ENCODE assay signal across 27 mouse cellular contexts in the genomic region with DNA sequence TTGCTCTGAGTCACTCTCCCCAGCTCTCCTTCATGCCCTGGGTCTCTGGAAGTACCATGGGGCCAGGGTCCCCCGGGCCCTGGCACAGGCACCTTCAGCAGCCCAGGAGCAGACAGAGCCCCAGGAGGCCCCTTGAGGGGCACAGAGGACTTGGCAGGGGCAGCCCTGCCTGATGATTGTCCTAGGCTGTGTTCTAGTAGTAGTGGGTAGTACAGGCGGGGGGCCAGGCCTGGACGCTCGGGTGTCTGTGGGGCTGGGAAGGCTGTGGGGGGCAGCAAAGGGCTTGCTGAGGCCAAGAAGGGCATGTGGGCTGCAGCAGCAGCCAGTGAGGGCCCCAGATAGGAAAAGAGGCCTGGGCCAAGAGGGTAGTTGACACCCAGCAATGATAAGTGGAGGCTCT. TPM values are rescaled to one million over a fixed set of nuclear protein-coding genes. Genes with fewer than 3 reads are reported as not detected.
DNase-seq lines count a peak whose midpoint lies in the region; ATAC-seq and TF ChIP-seq lines count a peak whose summit lies in the region.
"Had no signal": no experiment of that assay in that cellular context is flagged by ENCODE, and none has a peak within 500 bp of the region (broad histone marks: within the 10 kb centered on the region; RNA-seq: fewer than 3 reads in every experiment).

No protein-coding gene starts in this region.

- ATAC-seq in kidney, embryonic 16.5 days (ENCODE audit: low FRiP score, low TSS enrichment), result no peak
- no peak for ATAC-seq in limb, embryonic 11.5 days (ENCODE audit: insufficient number of reproducible peaks, low FRiP score, low TSS enrichment, low read depth)
- no peak for ATAC-seq in liver, embryonic 14.5 days (ENCODE audit: insufficient read depth)
- ATAC-seq: forebrain, embryonic 15.5 days; intestine, embryonic 15.5 days had no signal

- peaks cover 55% of the 10 kb centered on the region for H3K27me3 ChIP-seq in heart, embryonic 10.5 days (ENCODE audit: insufficient read depth, poor library complexity, severe bottlenecking)
- H3K27me3 ChIP-seq in kidney, embryonic 16.5 days (ENCODE audit: insufficient read depth, low read length), result peaks cover 27% of the 10 kb centered on the region
- peaks cover 29% of the 10 kb centered on the region for H3K27me3 ChIP-seq in limb, embryonic 11.5 days (ENCODE audit: control insufficient read depth, insufficient read depth, low read length)
- H3K27me3 ChIP-seq in liver, embryonic 14.5 days (ENCODE audit: control insufficient read depth, insufficient read depth, low read length), result peaks cover 30% of the 10 kb centered on the region

- H3K4me1 ChIP-seq in heart, embryonic 10.5 days, result peaks cover 49% of the 10 kb centered on the region
- peaks cover 14% of the 10 kb centered on the region for H3K4me1 ChIP-seq in kidney, embryonic 16.5 days (ENCODE audit: insufficient read depth, low read length)
- peaks cover 8% of the 10 kb centered on the region for H3K4me1 ChIP-seq in limb, embryonic 11.5 days (ENCODE audit: control insufficient read depth, insufficient read depth, low read length)
- peaks cover 55% of the 10 kb centered on the region in 2 experiments for H3K4me1 ChIP-seq in liver, embryonic 14.5 days (replicated peaks; ENCODE audit: control insufficient read depth in 2 of 2, insufficient read depth in 2 of 2, low read length in 1 of 2)

- TF ChIP-seq EP300 in liver, embryonic 14.5 days (IDR thresholded peaks at IDR 0.05; ENCODE audit: low read depth), result no peak

- H3K4me3 ChIP-seq in heart, embryonic 10.5 days, result peak overlapping the region; percentile 23; the same call in 1 of the 2 replicates
- no peak overlapping the region for H3K4me3 ChIP-seq in kidney, embryonic 16.5 days (ENCODE audit: low read length)
- no peak overlapping the region for H3K4me3 ChIP-seq in limb, embryonic 11.5 days (ENCODE audit: low read depth, low read length)
- H3K4me3 ChIP-seq in liver, embryonic 14.5 days (ENCODE audit: insufficient read depth in 1 of 2, low read depth in 2 of 2, low read length in 2 of 2), result no peak overlapping the region
- H3K4me3 ChIP-seq in gastrocnemius, adult 2 months, result no peak overlapping the region
- H3K4me3 ChIP-seq: forebrain, embryonic 15.5 days; heart, embryonic 15.5 days; hindbrain, embryonic 13.5 days; intestine, embryonic 15.5 days; layer of hippocampus, adult 2 months; neural tube, embryonic 12.5 days had no signal

- no peak overlapping the region for H3K9ac ChIP-seq in kidney, embryonic 16.5 days (replicated peaks; ENCODE audit: low read length)
- H3K9ac ChIP-seq in limb, embryonic 11.5 days (ENCODE audit: low read length), result 0 out of 2 replicates have a peak overlapping the region, but pooled peaks have one; percentile 12
- H3K9ac ChIP-seq in liver, embryonic 14.5 days (replicated peaks), result peak overlapping the region; percentile 75
- H3K9ac ChIP-seq: forebrain, embryonic 15.5 days; heart, embryonic 15.5 days; hindbrain, embryonic 13.5 days; intestine, embryonic 15.5 days; neural tube, embryonic 12.5 days had no signal

- 76% methylated on average over 4 of the region's 4 CpGs for WGBS in heart, embryonic 10.5 days
- 85% methylated on average over 4 of the region's 4 CpGs for WGBS in kidney, embryonic 16.5 days
- WGBS in limb, embryonic 11.5 days, result 91% methylated on average over 4 of the region's 4 CpGs
- WGBS in liver, embryonic 14.5 days (ENCODE audit: insufficient replicate concordance), result 54% methylated on average over 4 of the region's 4 CpGs

- peak overlapping the region; percentile 76 for H3K27ac ChIP-seq in heart, embryonic 10.5 days
- H3K27ac ChIP-seq in kidney, embryonic 16.5 days (ENCODE audit: low read length), result peak overlapping the region; percentile 15; the same call in 1 of the 2 replicates
- H3K27ac ChIP-seq in limb, embryonic 11.5 days (replicated peaks; ENCODE audit: low read depth, low read length), result no peak overlapping the region
- peak overlapping the region; percentile 99 for H3K27ac ChIP-seq in liver, embryonic 14.5 days
- H3K27ac ChIP-seq in gastrocnemius, adult 2 months, result no peak overlapping the region
- H3K27ac ChIP-seq: forebrain, embryonic 15.5 days; heart, embryonic 15.5 days; hindbrain, embryonic 13.5 days; intestine, embryonic 15.5 days; layer of hippocampus, adult 2 months; macrophage; neural tube, embryonic 12.5 days had no signal

- no peak for DNase-seq in heart, embryonic 10.5 days (ENCODE audit: low spot score)
- no peak for DNase-seq in heart, postnatal 14 days
- DNase-seq in kidney, adult 11 months, result no peak
- DNase-seq in limb, embryonic 11.5 days (ENCODE audit: low spot score), result no peak
- DNase-seq in liver, embryonic 14.5 days (ENCODE audit: low read depth in 3 of 3, low spot score in 3 of 3), result no peak
- DNase-seq in gastrocnemius, adult 2 months, result no peak
- no peak for DNase-seq in left cerebral cortex, adult 18-20 months (ENCODE audit: low spot score in 2 of 2)
- DNase-seq: adrenal gland, postnatal 36 days; B cell, adult 2 months; cerebellum, adult 18-20 months; gastrocnemius, postnatal 36 days; kidney, postnatal 10 days; right cerebral cortex, adult 18-20 months; thymus, postnatal 25 days had no signal

- intact Hi-C loops in heart, postnatal 14 days (cut with DNase I), result no loop called here
- intact Hi-C loops in gastrocnemius, adult 2 months (cut with DNase I), result no loop called here

- H3K4me2 ChIP-seq in kidney, embryonic 16.5 days (replicated peaks; ENCODE audit: low read depth, low read length), result no peak overlapping the region
- no peak overlapping the region for H3K4me2 ChIP-seq in limb, embryonic 11.5 days (ENCODE audit: low read depth, severe bottlenecking)
- H3K4me2 ChIP-seq in liver, embryonic 14.5 days (ENCODE audit: low read depth), result peak overlapping the region; percentile 65
- H3K4me2 ChIP-seq: forebrain, embryonic 15.5 days; heart, embryonic 15.5 days; hindbrain, embryonic 13.5 days; intestine, embryonic 15.5 days; midbrain, embryonic 11.5 days; neural tube, embryonic 12.5 days had no signal

- 0 out of 2 replicates have a peak, but pooled peaks have one; percentile 23 for TF ChIP-seq CTCF in liver, embryonic 14.5 days (IDR thresholded peaks at IDR 0.05; ENCODE audit: low read depth)
- TF ChIP-seq CTCF in gastrocnemius, adult 2 months (IDR thresholded peaks at IDR 0.05), result no peak

- H3K36me3 ChIP-seq in heart, embryonic 10.5 days, result no peaks in the 10 kb centered on the region
- no peaks in the 10 kb centered on the region for H3K36me3 ChIP-seq in kidney, embryonic 16.5 days (ENCODE audit: insufficient read depth, low read length)
- H3K36me3 ChIP-seq in limb, embryonic 11.5 days (ENCODE audit: control insufficient read depth, insufficient read depth, low read length), result no peaks in the 10 kb centered on the region
- H3K36me3 ChIP-seq in liver, embryonic 14.5 days (replicated peaks; ENCODE audit: control insufficient read depth, insufficient read depth, low read depth), result no peaks in the 10 kb centered on the region
- H3K36me3 ChIP-seq: forebrain, embryonic 15.5 days; heart, embryonic 15.5 days; hindbrain, embryonic 13.5 days; intestine, embryonic 15.5 days; neural tube, embryonic 12.5 days had no signal

- H3K9me3 ChIP-seq in heart, embryonic 10.5 days, result no peaks in the 10 kb centered on the region
- no peaks in the 10 kb centered on the region for H3K9me3 ChIP-seq in kidney, embryonic 16.5 days (ENCODE audit: low read length)
- no peaks in the 10 kb centered on the region for H3K9me3 ChIP-seq in limb, embryonic 11.5 days (ENCODE audit: control insufficient read depth, low read length)
- no peaks in the 10 kb centered on the region for H3K9me3 ChIP-seq in liver, embryonic 14.5 days (ENCODE audit: control insufficient read depth, low read length)
- H3K9me3 ChIP-seq: forebrain, embryonic 15.5 days; heart, embryonic 15.5 days; hindbrain, embryonic 13.5 days; intestine, embryonic 15.5 days; neural tube, embryonic 12.5 days had no signal

RNA-seq across cellular contexts. Expression of gene Nhlrc4, which starts 2.8 kb away (rescaled TPM):
- 0.15 and 0.85 TPM in 2 replicates for polyA plus RNA-seq in heart, embryonic 10.5 days (2016; fragmentation: Nextera tagmentation; extraction: Ambion mirVana)
- under 1 TPM in 1 of 2 experiments, not detected in 1; 0.17 TPM for total RNA-seq in heart, postnatal 14 days (2021)
- 1.8 and 3.7 TPM in 2 replicates for polyA plus RNA-seq in kidney, embryonic 16.5 days (2015; fragmentation: Nextera tagmentation; extraction: Ambion mirVana)
- polyA plus RNA-seq in limb, embryonic 11.5 days (2014; fragmentation: Nextera tagmentation; extraction: Ambion mirVana), result 0.27 TPM in 1 of 2 replicates, not detected in the other
- polyA plus RNA-seq in liver, embryonic 14.5 days (2012; rRNA removed), result 4.3 and 8.9 TPM in 2 replicates
- 1.9 and 4.6 TPM in 2 replicates for polyA plus RNA-seq in liver, embryonic 14.5 days (2014; fragmentation: Nextera tagmentation; extraction: Ambion mirVana)
- not detected for total RNA-seq in gastrocnemius, adult 2 months (2021)
- total RNA-seq in left cerebral cortex, adult 18-20 months (2021), result under 1 TPM; 0.54 to 0.98 TPM
- total RNA-seq: adrenal gland, postnatal 36 days; common myeloid progenitor, adult 5-6 weeks; gastrocnemius, postnatal 36 days; monocyte, adult 5-6 weeks had no signal
- polyA plus RNA-seq: embryonic facial prominence, embryonic 11.5 days; forebrain, embryonic 15.5 days; hindbrain, embryonic 13.5 days; macrophage; small intestine, adult 2 months had no signal

RNA-seq across cellular contexts. Expression of gene Pigq, which starts 2.8 kb away (rescaled TPM):
- 71.8 and 90.0 TPM in 2 replicates for polyA plus RNA-seq in heart, embryonic 10.5 days (2016; fragmentation: Nextera tagmentation; extraction: Ambion mirVana)
- total RNA-seq in heart, postnatal 14 days (2021), result 10 to 100 TPM; 60.6 to 62.7 TPM
- 85.8 and 95.9 TPM in 2 replicates for polyA plus RNA-seq in kidney, embryonic 16.5 days (2015; fragmentation: Nextera tagmentation; extraction: Ambion mirVana)
- polyA plus RNA-seq in limb, embryonic 11.5 days (2014; fragmentation: Nextera tagmentation; extraction: Ambion mirVana), result 50.9 and 52.8 TPM in 2 replicates
- polyA plus RNA-seq in liver, embryonic 14.5 days (2012; rRNA removed), result 270 and 414 TPM in 2 replicates
- 170 and 186 TPM in 2 replicates for polyA plus RNA-seq in liver, embryonic 14.5 days (2014; fragmentation: Nextera tagmentation; extraction: Ambion mirVana)
- total RNA-seq in gastrocnemius, adult 2 months (2021), result 10 to 100 TPM; 21.0 to 28.6 TPM
- 100 to 1,000 TPM; 103 to 113 TPM for total RNA-seq in left cerebral cortex, adult 18-20 months (2021)

RNA-seq across cellular contexts. Expression of gene A930017K11Rik, which starts 4.8 kb away (rescaled TPM):
- polyA plus RNA-seq in heart, embryonic 10.5 days (2016; fragmentation: Nextera tagmentation; extraction: Ambion mirVana), result 0.20 and 0.55 TPM in 2 replicates
- not detected for total RNA-seq in heart, postnatal 14 days (2021)
- 8.1 and 9.5 TPM in 2 replicates for polyA plus RNA-seq in kidney, embryonic 16.5 days (2015; fragmentation: Nextera tagmentation; extraction: Ambion mirVana)
- polyA plus RNA-seq in limb, embryonic 11.5 days (2014; fragmentation: Nextera tagmentation; extraction: Ambion mirVana), result 0.18 and 0.33 TPM in 2 replicates
- 0.16 and 0.24 TPM in 2 replicates for polyA plus RNA-seq in liver, embryonic 14.5 days (2012; rRNA removed)
- 0.13 and 0.37 TPM in 2 replicates for polyA plus RNA-seq in liver, embryonic 14.5 days (2014; fragmentation: Nextera tagmentation; extraction: Ambion mirVana)
- total RNA-seq in gastrocnemius, adult 2 months (2021), result not detected
- under 1 TPM; 0.37 to 0.65 TPM for total RNA-seq in left cerebral cortex, adult 18-20 months (2021)
- total RNA-seq: adrenal gland, postnatal 36 days; common myeloid progenitor, adult 5-6 weeks; gastrocnemius, postnatal 36 days; monocyte, adult 5-6 weeks had no signal
- polyA plus RNA-seq: macrophage; midbrain, embryonic 11.5 days; small intestine, adult 2 months had no signal

RNA-seq across cellular contexts. Expression of gene Rab40c, which starts 28.0 kb away (rescaled TPM):
- polyA plus RNA-seq in heart, embryonic 10.5 days (2016; fragmentation: Nextera tagmentation; extraction: Ambion mirVana), result 22.2 and 24.4 TPM in 2 replicates
- total RNA-seq in heart, postnatal 14 days (2021), result 10 to 100 TPM; 14.4 to 20.0 TPM
- polyA plus RNA-seq in kidney, embryonic 16.5 days (2015; fragmentation: Nextera tagmentation; extraction: Ambion mirVana), result 33.5 and 33.7 TPM in 2 replicates
- polyA plus RNA-seq in limb, embryonic 11.5 days (2014; fragmentation: Nextera tagmentation; extraction: Ambion mirVana), result 19.2 and 19.7 TPM in 2 replicates
- 6.4 and 7.8 TPM in 2 replicates for polyA plus RNA-seq in liver, embryonic 14.5 days (2012; rRNA removed)
- polyA plus RNA-seq in liver, embryonic 14.5 days (2014; fragmentation: Nextera tagmentation; extraction: Ambion mirVana), result 3.4 and 3.8 TPM in 2 replicates
- 1 to 10 TPM; 8.1 to 9.5 TPM for total RNA-seq in gastrocnemius, adult 2 months (2021)
- total RNA-seq in left cerebral cortex, adult 18-20 months (2021), result 10 to 100 TPM; 41.2 TPM

RNA-seq across cellular contexts. Expression of gene Capn15, which starts 38.0 kb away (rescaled TPM):
- 20.1 and 21.4 TPM in 2 replicates for polyA plus RNA-seq in heart, embryonic 10.5 days (2016; fragmentation: Nextera tagmentation; extraction: Ambion mirVana)
- total RNA-seq in heart, postnatal 14 days (2021), result 10 to 100 TPM; 11.4 to 13.1 TPM
- 26.0 and 30.7 TPM in 2 replicates for polyA plus RNA-seq in kidney, embryonic 16.5 days (2015; fragmentation: Nextera tagmentation; extraction: Ambion mirVana)
- 23.8 and 25.7 TPM in 2 replicates for polyA plus RNA-seq in limb, embryonic 11.5 days (2014; fragmentation: Nextera tagmentation; extraction: Ambion mirVana)
- 7.7 and 9.0 TPM in 2 replicates for polyA plus RNA-seq in liver, embryonic 14.5 days (2012; rRNA removed)
- polyA plus RNA-seq in liver, embryonic 14.5 days (2014; fragmentation: Nextera tagmentation; extraction: Ambion mirVana), result 8.3 and 11.8 TPM in 2 replicates
- total RNA-seq in gastrocnemius, adult 2 months (2021), result 1 to 10 TPM; 6.0 to 9.4 TPM
- 10 to 100 TPM; 50.6 to 51.4 TPM for total RNA-seq in left cerebral cortex, adult 18-20 months (2021)

Comparison
In these comparisons a context has a peak if more than half of its experiments do, and no peak if none do; other contexts are left out.
1. H3K27ac ChIP-seq: peak in heart, embryonic 10.5 days (single experiment), kidney, embryonic 16.5 days (single experiment) and liver, embryonic 14.5 days (single experiment); none in limb, embryonic 11.5 days (single experiment) and gastrocnemius, adult 2 months (single experiment).